Mouse (Mus musculus): ENCODE measurements around the gene Clip1. TPM values are rescaled to one million over a fixed set of nuclear protein-coding genes. Genes with fewer than 3 reads are reported as not detected.

Gene Clip1
- polyA plus RNA-seq, 1 experiment from 2014 or later: 42.8 TPM

DNA sequence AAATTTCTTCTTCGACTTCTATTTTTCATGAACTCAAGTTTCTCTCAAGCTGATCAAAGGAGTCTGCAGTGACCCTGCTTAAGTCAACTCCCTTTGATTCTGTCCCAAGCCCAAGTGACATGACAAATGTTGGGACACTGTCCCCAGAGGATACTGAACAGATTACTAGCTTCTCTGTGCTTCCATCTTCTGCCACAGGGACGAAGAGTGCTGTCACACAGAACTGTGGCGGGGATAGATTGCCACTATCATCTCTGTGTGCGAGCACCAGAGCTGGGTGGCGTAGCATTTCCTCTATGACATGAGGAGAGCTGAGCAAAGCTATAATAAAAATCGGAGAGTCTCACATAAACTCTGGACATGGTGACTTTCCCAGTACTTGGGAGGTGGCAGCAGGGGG, 82.2 kb downstream of the Clip1 start:
- Histone ChIP-seq H3K4me2 (no peak overlapping the region), H3K36me3 (ENCODE audit: control insufficient read depth, insufficient read depth, low read length) (no peaks in the 10 kb centered on the region; the same call in 1 of the 2 replicates), H3K4me1 (ENCODE audit: control insufficient read depth, insufficient read depth, low read length) (no peaks in the 10 kb centered on the region), H3K4me3 (ENCODE audit: low read depth, low read length) (no peak overlapping the region), H3K27ac (ENCODE audit: low read depth, low read length) (no peak overlapping the region), H3K9ac (ENCODE audit: low read length) (no peak overlapping the region), H3K9me3 (ENCODE audit: control insufficient read depth, low read length) (no peaks in the 10 kb centered on the region), H3K27me3 (ENCODE audit: control insufficient read depth, insufficient read depth, low read length) (no peaks in the 10 kb centered on the region)
- 95% methylated on average over 6 of the region's 6 CpGs for WGBS
- DNase-seq (ENCODE audit: low spot score, missing footprints) (no peak), ATAC-seq (ENCODE audit: low FRiP score) (no peak)

DNA sequence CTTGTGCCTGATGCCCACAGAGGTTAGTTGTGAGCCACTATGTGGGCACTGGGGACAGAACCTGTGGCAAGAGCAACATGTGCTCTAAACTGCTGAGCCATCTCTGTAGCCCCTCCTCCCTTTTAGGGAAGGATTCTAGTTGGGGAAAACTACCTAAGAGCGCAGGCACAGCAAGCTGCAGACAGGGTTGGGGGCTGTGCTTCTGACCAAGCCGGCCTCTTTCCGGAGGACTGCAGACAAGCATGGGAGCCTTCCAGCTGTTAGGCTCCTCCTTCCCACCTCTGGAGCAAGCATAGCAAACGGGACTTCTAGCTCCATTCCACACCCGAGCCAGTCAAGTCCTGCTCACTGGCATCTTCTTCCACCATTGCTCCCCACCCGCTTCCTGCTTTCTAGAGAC, 85.1 kb downstream of the Clip1 start:
- no peaks in the 10 kb centered on the region; the same call in 1 of the 2 replicates for H3K36me3 ChIP-seq (ENCODE audit: control insufficient read depth, insufficient read depth, low read length)
- no peak overlapping the region for H3K4me3 ChIP-seq (ENCODE audit: low read depth, low read length)
- 55% methylated on average over 6 of the region's 6 CpGs for WGBS
- no peak for DNase-seq (ENCODE audit: low spot score, missing footprints)
- H3K4me2 ChIP-seq: no peak overlapping the region
- no peaks in the 10 kb centered on the region for H3K27me3 ChIP-seq (ENCODE audit: control insufficient read depth, insufficient read depth, low read length)
- no peak for ATAC-seq (ENCODE audit: low FRiP score)
- no peak overlapping the region for H3K27ac ChIP-seq (ENCODE audit: low read depth, low read length)
- no peaks in the 10 kb centered on the region for H3K4me1 ChIP-seq (ENCODE audit: control insufficient read depth, insufficient read depth, low read length)
- H3K9ac ChIP-seq (ENCODE audit: low read length): no peak overlapping the region
- H3K9me3 ChIP-seq (ENCODE audit: control insufficient read depth, low read length): no peaks in the 10 kb centered on the region

GRCm38 (mm10) chr5:123593622-123594280, 90.7 kb downstream of the Clip1 start:
- WGBS: 86% methylated on average over 10 of the region's 10 CpGs
- no peak overlapping the region for H3K4me2 ChIP-seq
- no peak for DNase-seq (ENCODE audit: low spot score, missing footprints)
- H3K27ac ChIP-seq (ENCODE audit: low read depth, low read length): no peak overlapping the region
- no peak for ATAC-seq (ENCODE audit: low FRiP score)
- H3K4me1 ChIP-seq (ENCODE audit: control insufficient read depth, insufficient read depth, low read length): no peaks in the 10 kb centered on the region
- no peaks in the 10 kb centered on the region for H3K9me3 ChIP-seq (ENCODE audit: control insufficient read depth, low read length)
- no peaks in the 10 kb centered on the region; the same call in 1 of the 2 replicates for H3K36me3 ChIP-seq (ENCODE audit: control insufficient read depth, insufficient read depth, low read length)
- H3K27me3 ChIP-seq (ENCODE audit: control insufficient read depth, insufficient read depth, low read length): no peaks in the 10 kb centered on the region
- H3K4me3 ChIP-seq (ENCODE audit: low read depth, low read length): no peak overlapping the region
- no peak overlapping the region for H3K9ac ChIP-seq (ENCODE audit: low read length)

DNA sequence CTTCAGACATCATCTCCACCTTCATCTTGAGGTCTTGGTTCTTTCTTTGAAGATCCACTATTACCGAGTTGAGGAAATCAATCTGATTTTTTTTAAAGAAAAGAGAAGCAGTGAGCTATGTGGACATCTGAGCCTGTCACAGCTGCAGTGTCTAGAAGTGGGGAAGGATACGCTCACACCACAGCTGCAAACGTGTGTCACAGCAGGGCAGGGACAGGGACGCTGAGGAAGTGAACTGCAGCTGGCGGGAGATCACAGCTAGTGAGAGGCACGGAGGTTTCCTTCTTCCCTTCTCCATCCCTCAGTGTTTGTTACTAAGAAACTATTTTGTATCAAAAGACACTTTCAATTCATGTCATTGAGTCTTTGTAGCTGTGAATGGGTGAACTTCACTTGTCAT, 104.4 kb downstream of the Clip1 start:
- H3K9me3 ChIP-seq (ENCODE audit: control insufficient read depth, low read length): no peaks in the 10 kb centered on the region
- H3K27me3 ChIP-seq (ENCODE audit: control insufficient read depth, insufficient read depth, low read length): no peaks in the 10 kb centered on the region
- no peak overlapping the region for H3K27ac ChIP-seq (ENCODE audit: low read depth, low read length)
- ATAC-seq (ENCODE audit: low FRiP score) (no peak), DNase-seq (ENCODE audit: low spot score, missing footprints) (no peak)
- H3K4me3 ChIP-seq (ENCODE audit: low read depth, low read length): no peak overlapping the region
- 85% methylated on average over 6 of the region's 6 CpGs for WGBS
- H3K4me1 ChIP-seq (ENCODE audit: control insufficient read depth, insufficient read depth, low read length): no peaks in the 10 kb centered on the region
- H3K4me2 ChIP-seq: no peak overlapping the region
- H3K9ac ChIP-seq (ENCODE audit: low read length): no peak overlapping the region
- H3K36me3 ChIP-seq (ENCODE audit: control insufficient read depth, insufficient read depth, low read length): peaks cover 9% of the 10 kb centered on the region

- H3K36me3 ChIP-seq (ENCODE audit: control insufficient read depth, insufficient read depth, low read length): peaks cover 3% of the 10 kb centered on the region
- DNase-seq (ENCODE audit: low spot score, missing footprints) (no peak), ATAC-seq (ENCODE audit: low FRiP score) (no peak)
- no peak overlapping the region for H3K4me3 ChIP-seq (ENCODE audit: low read depth, low read length)
- H3K9me3 ChIP-seq (ENCODE audit: control insufficient read depth, low read length): no peaks in the 10 kb centered on the region
- WGBS: 89% methylated on average over 3 of the region's 3 CpGs
- H3K27me3 ChIP-seq (ENCODE audit: control insufficient read depth, insufficient read depth, low read length): no peaks in the 10 kb centered on the region
- H3K4me1 ChIP-seq (ENCODE audit: control insufficient read depth, insufficient read depth, low read length): peaks cover 6% of the 10 kb centered on the region; the same call in 1 of the 2 replicates
- no peak overlapping the region for H3K27ac ChIP-seq (ENCODE audit: low read depth, low read length)
- H3K9ac ChIP-seq (ENCODE audit: low read length): no peak overlapping the region
- no peak overlapping the region for H3K4me2 ChIP-seq
Observed at GRCm38 (mm10) chr5:123576696-123577095, 107.7 kb downstream of the Clip1 start.

DNA sequence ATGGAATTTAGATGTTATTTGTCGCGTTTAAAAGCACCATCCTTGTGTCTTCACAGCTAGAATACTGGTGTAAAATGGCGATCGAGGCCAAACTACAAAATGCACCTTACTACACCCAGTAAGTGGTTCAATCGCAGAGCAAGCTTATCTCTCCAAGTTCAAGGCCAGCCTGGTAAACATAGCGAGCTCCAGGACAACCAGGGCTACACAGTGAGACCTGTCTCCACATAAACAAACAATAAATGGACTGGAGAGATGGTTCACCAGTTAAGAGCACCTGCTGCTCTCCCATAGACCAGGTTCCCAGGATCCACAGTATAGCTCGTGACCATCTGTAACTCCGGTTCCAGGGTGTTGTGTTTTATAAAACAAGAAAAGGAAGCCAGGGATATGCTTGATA, 111.1 kb downstream of the Clip1 start:
- Histone ChIP-seq H3K36me3 (ENCODE audit: control insufficient read depth, insufficient read depth, low read length) (peaks cover 4% of the 10 kb centered on the region; the same call in 1 of the 2 replicates), H3K4me3 (ENCODE audit: low read depth, low read length) (peak overlapping the region; percentile 97; the same call in 1 of the 2 replicates), H3K4me2 (peak overlapping the region; percentile 86; the same call in 1 of the 2 replicates), H3K9me3 (ENCODE audit: control insufficient read depth, low read length) (no peaks in the 10 kb centered on the region), H3K4me1 (ENCODE audit: control insufficient read depth, insufficient read depth, low read length) (peaks cover 6% of the 10 kb centered on the region; the same call in 1 of the 2 replicates), H3K9ac (ENCODE audit: low read length) (peak overlapping the region; percentile 83; the same call in 1 of the 2 replicates), H3K27me3 (ENCODE audit: control insufficient read depth, insufficient read depth, low read length) (no peaks in the 10 kb centered on the region), H3K27ac (ENCODE audit: low read depth, low read length) (no peak overlapping the region)
- DNase-seq (ENCODE audit: low spot score, missing footprints): no peak
- 62% methylated on average over 8 of the region's 8 CpGs for WGBS
- ATAC-seq (ENCODE audit: low FRiP score): peak; percentile 24; the same call in 1 of the 2 replicates

- Histone ChIP-seq H3K4me1 (ENCODE audit: control insufficient read depth, insufficient read depth, low read length) (peaks cover 6% of the 10 kb centered on the region; the same call in 1 of the 2 replicates), H3K36me3 (ENCODE audit: control insufficient read depth, insufficient read depth, low read length) (peaks cover 4% of the 10 kb centered on the region; the same call in 1 of the 2 replicates), H3K27ac (ENCODE audit: low read depth, low read length) (no peak within 1 kb of the TSS), H3K4me2 (peak within 1 kb of the TSS; percentile 86), H3K9me3 (ENCODE audit: control insufficient read depth, low read length) (no peaks in the 10 kb centered on the region), H3K4me3 (ENCODE audit: low read depth, low read length) (peak within 1 kb of the TSS; percentile 97), H3K9ac (ENCODE audit: low read length) (peak within 1 kb of the TSS; percentile 83), H3K27me3 (ENCODE audit: control insufficient read depth, insufficient read depth, low read length) (no peaks in the 10 kb centered on the region)
- DNase-seq (ENCODE audit: low spot score, missing footprints) (peak; percentile 99), ATAC-seq (ENCODE audit: low FRiP score) (peak; percentile 91)
- under 1% methylated on average over 54 of the region's 54 CpGs for WGBS
Observed at GRCm38 (mm10) chr5:123572357-123573186, 111.8 kb downstream of the Clip1 start, which contains the start of gene Vps33a. Gene Vps33a (minus strand): TSS chr5:123573038.

- DNase-seq (ENCODE audit: low spot score, missing footprints) (no peak), ATAC-seq (ENCODE audit: low FRiP score) (no peak)
- WGBS: 94% methylated on average over 11 of the region's 11 CpGs
- Histone ChIP-seq H3K4me3 (ENCODE audit: low read depth, low read length) (no peak overlapping the region), H3K4me2 (no peak overlapping the region), H3K27ac (ENCODE audit: low read depth, low read length) (no peak overlapping the region), H3K9me3 (ENCODE audit: control insufficient read depth, low read length) (no peaks in the 10 kb centered on the region), H3K36me3 (ENCODE audit: control insufficient read depth, insufficient read depth, low read length) (peaks cover 15% of the 10 kb centered on the region), H3K27me3 (ENCODE audit: control insufficient read depth, insufficient read depth, low read length) (no peaks in the 10 kb centered on the region), H3K9ac (ENCODE audit: low read length) (no peak overlapping the region), H3K4me1 (ENCODE audit: control insufficient read depth, insufficient read depth, low read length) (no peaks in the 10 kb centered on the region)
Observed at GRCm38 (mm10) chr5:123561128-123561527, 123.3 kb downstream of the Clip1 start.

- ATAC-seq (ENCODE audit: low FRiP score): no peak
- no peaks in the 10 kb centered on the region for H3K4me1 ChIP-seq (ENCODE audit: control insufficient read depth, insufficient read depth, low read length)
- H3K4me2 ChIP-seq: no peak overlapping the region
- no peak overlapping the region for H3K4me3 ChIP-seq (ENCODE audit: low read depth, low read length)
- no peaks in the 10 kb centered on the region for H3K27me3 ChIP-seq (ENCODE audit: control insufficient read depth, insufficient read depth, low read length)
- H3K9me3 ChIP-seq (ENCODE audit: control insufficient read depth, low read length): no peaks in the 10 kb centered on the region
- H3K27ac ChIP-seq (ENCODE audit: low read depth, low read length): no peak overlapping the region
- DNase-seq (ENCODE audit: low spot score, missing footprints): no peak
- 91% methylated on average over 8 of the region's 8 CpGs for WGBS
- no peak overlapping the region for H3K9ac ChIP-seq (ENCODE audit: low read length)
- H3K36me3 ChIP-seq (ENCODE audit: control insufficient read depth, insufficient read depth, low read length): peaks cover 12% of the 10 kb centered on the region
Observed at GRCm38 (mm10) chr5:123559588-123559987, 124.8 kb downstream of the Clip1 start.
